Mouse (Mus musculus): Measurements from ENCODE around the gene Frem3. TPM values are rescaled to one million over a fixed set of nuclear protein-coding genes. Genes with fewer than 3 reads are reported as not detected.

Frem3 gene
- 0.02 and 0.03 TPM in 2 replicates for polyA plus RNA-seq (2016; fragmentation: Nextera tagmentation; extraction: Ambion mirVana)

DNA sequence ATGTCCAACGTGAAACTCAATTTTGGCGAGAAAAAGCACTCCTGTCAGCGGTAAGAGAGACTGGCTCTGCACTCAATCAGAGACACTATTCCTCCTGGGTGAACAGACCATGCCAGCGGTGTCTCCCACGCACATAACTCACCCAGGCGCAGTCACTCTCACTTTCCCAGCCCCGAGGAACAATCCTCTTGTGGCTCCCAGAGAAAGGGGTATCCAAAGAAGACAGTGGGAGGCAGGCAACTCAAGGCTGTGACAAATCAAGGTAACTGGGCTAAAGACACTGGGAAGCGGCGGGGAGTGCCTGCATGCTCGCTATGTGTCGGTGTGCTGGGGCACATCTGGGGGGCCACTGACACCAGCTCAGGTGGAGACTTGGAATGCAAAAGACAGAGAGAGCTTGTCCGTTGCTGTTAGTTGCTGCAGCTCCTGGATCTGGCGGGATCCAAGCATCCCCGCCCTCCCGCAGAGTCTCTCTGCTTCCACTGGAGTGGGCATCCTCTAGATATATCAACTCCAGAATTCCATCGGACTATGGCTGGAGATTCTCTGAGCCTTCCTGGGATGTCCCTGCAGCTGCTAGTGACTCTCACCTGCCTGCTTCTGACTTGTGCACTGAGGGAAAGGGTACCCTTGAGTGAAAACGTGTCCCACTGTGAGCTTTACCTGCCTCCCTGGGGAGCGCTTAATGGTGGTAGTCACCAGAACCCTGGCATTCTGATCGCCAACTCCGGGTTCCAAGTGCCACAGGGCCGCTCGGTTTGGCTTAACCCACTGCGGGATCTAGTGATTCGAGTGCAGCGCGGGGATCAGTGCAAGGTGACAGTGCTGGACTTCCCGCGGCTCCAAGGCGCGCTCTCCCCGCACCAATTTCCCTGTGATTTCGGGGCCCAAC, at the start of gene Frem3:
Gene Frem3 (plus strand): TSS at position 532 of the 892 bp plus-strand sequence.
- H3K4me3 ChIP-seq = peak within 1 kb of the TSS; percentile 42
- DNase-seq (ENCODE audit: low spot score) = no peak
- no peaks in the 10 kb centered on the region for H3K36me3 ChIP-seq
- peaks cover 15% of the 10 kb centered on the region for H3K4me1 ChIP-seq (replicated peaks)
- 2% methylated on average over 32 of the region's 32 CpGs for WGBS
- H3K27me3 ChIP-seq (ENCODE audit: insufficient read depth, poor library complexity, severe bottlenecking) = peaks cover 29% of the 10 kb centered on the region
- no peak within 1 kb of the TSS for H3K27ac ChIP-seq
- H3K9me3 ChIP-seq = no peaks in the 10 kb centered on the region

DNA sequence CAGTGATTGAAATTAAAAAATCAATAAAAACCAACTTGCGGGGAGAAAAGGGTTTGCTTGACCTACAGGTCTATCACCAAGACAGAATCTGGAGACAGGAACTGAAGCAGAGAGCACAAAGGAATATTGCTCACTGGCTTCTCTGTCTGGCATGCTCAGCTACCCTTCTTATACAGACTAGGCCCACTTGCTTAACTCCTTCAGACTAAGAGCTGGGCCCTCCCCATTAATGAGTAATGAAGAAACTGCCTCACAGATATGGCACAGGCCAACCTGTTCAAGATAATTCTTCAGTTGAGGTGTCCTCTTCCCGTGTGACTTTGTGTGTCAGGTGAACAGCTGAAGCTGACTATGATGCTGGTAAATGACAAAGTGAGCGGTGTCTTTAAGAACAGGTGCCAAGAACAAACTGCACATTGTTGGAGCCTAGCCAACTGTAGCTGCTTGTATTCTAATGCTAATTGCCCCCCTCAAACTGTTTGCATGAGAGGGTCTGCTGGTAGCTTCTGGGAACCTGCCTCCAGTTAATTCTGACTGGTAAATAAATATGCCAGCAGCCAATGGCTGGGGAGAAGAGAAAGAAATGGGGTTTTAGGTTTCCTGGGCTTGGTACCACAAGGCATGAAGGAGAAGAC, 46.6 kb upstream of the Frem3 start:
- 65% methylated on average over 3 of the region's 3 CpGs for WGBS
- no peaks in the 10 kb centered on the region for H3K36me3 ChIP-seq
- DNase-seq (ENCODE audit: low spot score) = no peak
- H3K27ac ChIP-seq = 0 out of 2 replicates have a peak overlapping the region, but pooled peaks have one; percentile 12
- H3K9me3 ChIP-seq = no peaks in the 10 kb centered on the region
- no peaks in the 10 kb centered on the region for H3K27me3 ChIP-seq (ENCODE audit: insufficient read depth, poor library complexity, severe bottlenecking)
- H3K4me1 ChIP-seq (replicated peaks) = peaks cover 7% of the 10 kb centered on the region; the same call in 1 of the 2 replicates
- H3K4me3 ChIP-seq = no peak overlapping the region

DNA sequence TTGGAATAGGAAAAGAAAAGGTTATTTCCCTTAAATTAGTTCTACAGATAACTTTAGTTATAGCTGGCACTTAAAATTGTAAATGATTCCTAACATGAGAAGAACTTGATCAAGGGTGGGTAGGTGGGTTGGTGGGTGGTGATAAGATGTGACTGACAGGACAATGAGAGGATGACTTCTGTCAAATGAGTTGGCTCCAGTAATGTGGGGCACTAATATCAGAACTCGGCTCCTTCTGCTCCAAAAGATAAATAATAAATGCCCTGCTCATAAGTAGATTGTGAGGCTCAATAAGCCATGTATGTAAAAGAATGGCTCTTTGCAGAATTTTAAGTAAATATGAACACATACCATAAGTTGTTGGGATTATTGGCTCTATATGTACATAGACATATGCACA, 43.4 kb upstream of the Frem3 start:
- H3K4me3 ChIP-seq = no peak overlapping the region
- H3K9me3 ChIP-seq = no peaks in the 10 kb centered on the region
- H3K27me3 ChIP-seq (ENCODE audit: insufficient read depth, poor library complexity, severe bottlenecking) = no peaks in the 10 kb centered on the region
- no peak overlapping the region for H3K27ac ChIP-seq
- 93% methylated on average over 1 of the region's 1 CpGs for WGBS
- DNase-seq (ENCODE audit: low spot score) = no peak
- no peaks in the 10 kb centered on the region for H3K36me3 ChIP-seq
- peaks cover 7% of the 10 kb centered on the region; the same call in 1 of the 2 replicates for H3K4me1 ChIP-seq (replicated peaks)

DNA sequence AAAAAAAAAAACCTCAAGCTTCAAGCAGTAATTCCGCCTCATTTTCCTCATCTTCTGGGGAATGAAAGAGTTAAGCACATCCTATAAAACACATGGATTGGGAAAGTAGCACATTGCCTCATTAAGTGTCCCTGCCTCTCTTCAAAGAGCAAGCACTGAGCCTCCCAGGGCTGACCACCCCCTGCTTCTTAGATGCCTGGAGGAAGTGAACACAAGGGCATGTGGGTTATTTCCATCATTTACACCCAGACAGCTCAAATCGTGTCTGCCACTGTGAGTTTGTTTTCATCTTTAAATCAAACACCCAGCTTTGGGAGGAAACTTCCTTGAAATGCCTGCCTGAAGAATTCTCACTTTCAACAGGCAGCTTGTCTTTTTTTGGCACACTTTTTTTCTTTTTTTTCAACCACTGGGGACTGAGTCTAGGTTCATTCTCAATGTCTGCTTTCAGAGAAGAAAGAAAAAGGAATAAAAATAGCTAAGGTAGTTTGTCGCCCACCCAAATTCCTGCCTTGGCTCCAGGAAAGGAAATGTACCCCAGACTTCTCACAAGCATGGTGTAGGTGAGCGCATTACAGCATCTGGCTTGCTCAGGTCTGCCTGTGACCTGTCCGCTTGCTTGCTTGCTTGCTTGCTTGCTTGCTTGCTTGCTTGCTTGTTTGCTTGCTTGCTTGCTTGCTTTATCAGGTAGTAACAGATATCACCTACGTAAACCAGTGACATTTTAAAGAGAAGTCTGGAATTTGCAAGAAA, 42.5 kb upstream of the Frem3 start:
- no peaks in the 10 kb centered on the region for H3K9me3 ChIP-seq
- peaks cover 7% of the 10 kb centered on the region; the same call in 1 of the 2 replicates for H3K4me1 ChIP-seq (replicated peaks)
- 70% methylated on average over 6 of the region's 6 CpGs for WGBS
- no peak for DNase-seq (ENCODE audit: low spot score)
- no peaks in the 10 kb centered on the region for H3K27me3 ChIP-seq (ENCODE audit: insufficient read depth, poor library complexity, severe bottlenecking)
- H3K27ac ChIP-seq = no peak overlapping the region
- no peak overlapping the region for H3K4me3 ChIP-seq
- H3K36me3 ChIP-seq = no peaks in the 10 kb centered on the region

DNA sequence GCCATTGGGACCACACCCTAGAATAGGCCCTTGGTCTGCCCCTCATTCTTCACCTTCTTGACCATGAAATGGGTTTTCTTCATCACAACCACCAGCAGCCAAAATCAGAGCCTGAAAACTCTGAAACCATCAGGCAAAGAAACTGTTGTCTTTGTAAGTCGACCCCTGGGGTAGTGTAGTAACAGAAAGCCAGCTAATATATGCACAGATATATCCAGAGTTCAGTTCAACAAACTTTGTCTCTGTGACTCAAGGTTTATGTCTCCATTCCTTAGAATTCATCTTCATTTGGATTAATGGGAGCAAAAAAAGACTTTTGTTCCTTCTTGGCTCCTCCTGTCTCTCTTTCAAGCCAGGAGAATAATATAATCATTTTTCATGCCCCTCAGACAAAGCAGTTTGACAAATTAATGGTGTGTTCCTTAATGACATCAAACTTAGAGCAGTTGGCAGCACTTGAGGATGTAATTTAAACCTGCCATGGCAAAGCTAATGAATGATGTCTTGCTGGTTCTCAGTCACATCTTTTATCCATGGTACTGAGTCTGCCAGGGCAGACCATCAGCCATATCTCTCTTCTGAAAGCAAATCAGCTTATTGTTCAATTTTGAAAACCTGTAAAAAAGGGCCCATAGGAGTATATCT, 38.3 kb upstream of the Frem3 start:
- no peak for DNase-seq (ENCODE audit: low spot score)
- Histone ChIP-seq H3K4me3 (no peak overlapping the region), H3K36me3 (no peaks in the 10 kb centered on the region), H3K27me3 (ENCODE audit: insufficient read depth, poor library complexity, severe bottlenecking) (no peaks in the 10 kb centered on the region), H3K4me1 (replicated peaks) (no peaks in the 10 kb centered on the region), H3K9me3 (no peaks in the 10 kb centered on the region), H3K27ac (no peak overlapping the region)
- WGBS = 62% methylated on average over 1 of the region's 1 CpGs

DNA sequence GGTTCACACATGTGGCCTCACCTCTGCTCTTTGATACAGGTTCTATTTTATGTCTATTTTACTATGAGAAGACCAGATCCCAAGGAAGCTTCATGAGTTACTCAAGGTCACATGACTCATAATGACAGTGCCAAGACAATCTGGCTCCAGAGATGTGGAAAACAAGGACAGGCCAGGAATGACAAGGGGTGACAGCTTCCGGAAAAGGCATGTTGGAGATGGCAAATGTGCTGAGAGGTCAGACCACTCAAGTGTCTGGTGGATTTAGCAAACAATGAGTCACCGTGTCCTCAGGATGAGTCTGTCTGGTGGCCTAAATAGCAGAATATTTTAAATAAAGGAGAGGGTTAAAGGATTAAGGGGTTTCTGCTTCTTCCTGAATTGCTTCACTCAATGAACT, 33.8 kb upstream of the Frem3 start:
- Histone ChIP-seq H3K4me1 (replicated peaks) (no peaks in the 10 kb centered on the region), H3K27ac (no peak overlapping the region), H3K4me3 (no peak overlapping the region), H3K27me3 (ENCODE audit: insufficient read depth, poor library complexity, severe bottlenecking) (no peaks in the 10 kb centered on the region), H3K36me3 (no peaks in the 10 kb centered on the region), H3K9me3 (no peaks in the 10 kb centered on the region)
- 87% methylated on average over 2 of the region's 2 CpGs for WGBS
- no peak for DNase-seq (ENCODE audit: low spot score)

DNA sequence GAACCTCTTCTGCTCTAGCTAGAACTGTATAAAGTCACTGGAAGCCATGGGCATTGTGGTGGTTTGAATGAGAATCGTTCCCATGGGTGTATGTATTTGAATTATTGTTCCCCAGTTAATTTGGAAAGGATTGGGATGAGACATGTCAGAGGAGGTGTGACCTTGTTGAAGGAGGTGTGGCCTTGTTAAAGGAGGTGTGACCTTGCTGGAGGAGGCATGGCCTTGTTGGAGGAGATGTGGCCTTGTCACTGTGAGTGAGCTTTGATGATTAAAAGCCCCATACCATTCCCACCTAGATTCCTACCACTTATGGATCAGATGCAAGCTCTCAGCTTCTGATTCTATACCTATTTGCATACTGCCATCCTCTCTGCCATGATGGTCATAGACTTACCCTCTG, 31.8 kb upstream of the Frem3 start:
- DNase-seq (ENCODE audit: low spot score) = no peak
- no peaks in the 10 kb centered on the region for H3K9me3 ChIP-seq
- H3K36me3 ChIP-seq = no peaks in the 10 kb centered on the region
- H3K27me3 ChIP-seq (ENCODE audit: insufficient read depth, poor library complexity, severe bottlenecking) = no peaks in the 10 kb centered on the region
- H3K4me3 ChIP-seq = no peak overlapping the region
- no peak overlapping the region for H3K27ac ChIP-seq
- 74% methylated on average over 1 of the region's 1 CpGs for WGBS
- no peaks in the 10 kb centered on the region for H3K4me1 ChIP-seq (replicated peaks)

DNA sequence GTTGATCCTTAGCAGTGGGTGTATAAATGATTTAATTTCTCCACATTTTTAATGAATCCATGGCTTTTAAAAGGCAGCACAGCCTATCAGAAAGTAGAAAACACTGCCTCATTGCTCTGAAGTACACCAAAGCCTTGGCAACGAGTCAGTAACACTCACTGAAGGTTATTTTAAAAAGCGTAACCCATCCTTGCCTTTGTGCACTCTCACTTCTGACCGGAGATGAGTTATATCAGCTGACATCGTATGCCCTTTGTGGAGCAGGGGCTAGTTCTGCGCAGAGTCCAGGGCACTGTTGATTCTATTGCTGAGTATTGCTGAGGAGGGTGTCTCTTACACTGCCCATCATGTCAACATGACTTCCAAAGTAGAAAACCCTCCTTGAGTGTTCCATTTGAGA, 18.3 kb upstream of the Frem3 start:
- H3K27me3 ChIP-seq (ENCODE audit: insufficient read depth, poor library complexity, severe bottlenecking) = no peaks in the 10 kb centered on the region
- H3K4me3 ChIP-seq = no peak overlapping the region
- H3K4me1 ChIP-seq (replicated peaks) = no peaks in the 10 kb centered on the region
- WGBS = 87% methylated on average over 5 of the region's 5 CpGs
- no peaks in the 10 kb centered on the region for H3K36me3 ChIP-seq
- no peaks in the 10 kb centered on the region for H3K9me3 ChIP-seq
- DNase-seq (ENCODE audit: low spot score) = no peak
- no peak overlapping the region for H3K27ac ChIP-seq

DNA sequence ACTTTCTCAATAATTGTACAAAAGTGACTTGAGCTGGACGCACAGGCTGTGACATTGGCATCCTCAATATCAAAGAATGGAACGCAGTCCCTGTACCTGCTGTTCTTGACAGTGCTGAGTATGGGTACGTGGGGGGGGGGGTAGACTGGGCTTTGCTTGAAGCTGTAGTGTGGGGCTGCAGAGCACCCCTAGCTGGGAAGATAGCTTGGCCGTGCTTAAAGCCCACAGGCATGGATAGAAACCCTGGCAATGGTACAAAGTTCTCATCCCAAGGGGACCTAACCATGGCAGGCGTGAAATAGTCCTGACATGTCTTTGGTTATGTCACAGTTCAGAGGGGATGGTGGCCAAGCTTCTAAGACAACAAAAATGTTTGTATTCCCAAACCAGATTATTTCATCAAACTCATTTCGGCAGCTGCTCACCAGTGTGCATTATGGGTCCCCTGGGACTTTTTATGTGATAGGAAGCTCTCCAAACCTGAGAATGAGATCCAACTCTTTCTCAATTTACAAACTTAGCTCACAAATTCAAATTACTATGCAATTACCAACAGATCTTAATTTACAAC, 10.2 kb upstream of the Frem3 start:
- Histone ChIP-seq H3K27me3 (ENCODE audit: insufficient read depth, poor library complexity, severe bottlenecking) (no peaks in the 10 kb centered on the region), H3K4me3 (no peak overlapping the region), H3K4me1 (replicated peaks) (no peaks in the 10 kb centered on the region), H3K27ac (no peak overlapping the region), H3K9me3 (no peaks in the 10 kb centered on the region), H3K36me3 (no peaks in the 10 kb centered on the region)
- no peak for DNase-seq (ENCODE audit: low spot score)
- 82% methylated on average over 6 of the region's 6 CpGs for WGBS

DNA sequence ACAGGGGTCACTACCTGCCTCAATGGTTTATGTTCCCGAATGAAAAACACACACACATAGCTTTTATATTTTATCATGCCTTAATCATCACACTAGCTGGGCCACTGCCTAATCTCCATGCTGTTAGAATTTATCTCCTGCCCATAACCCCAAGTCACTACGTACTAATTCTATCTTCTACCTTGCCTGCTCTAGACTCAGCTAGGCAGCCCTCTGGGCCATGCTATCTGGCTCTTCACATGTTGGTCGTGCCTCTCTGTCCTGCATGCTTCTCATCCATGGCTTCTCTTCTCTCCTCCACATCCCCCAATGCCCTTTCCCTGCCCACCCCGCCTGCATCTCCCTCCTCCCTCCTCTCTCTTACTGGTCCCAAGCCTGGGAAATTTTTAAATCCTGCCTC, 9.0 kb upstream of the Frem3 start:
- Histone ChIP-seq H3K9me3 (no peaks in the 10 kb centered on the region), H3K27ac (no peak overlapping the region), H3K4me1 (replicated peaks) (no peaks in the 10 kb centered on the region), H3K4me3 (no peak overlapping the region), H3K36me3 (no peaks in the 10 kb centered on the region), H3K27me3 (ENCODE audit: insufficient read depth, poor library complexity, severe bottlenecking) (no peaks in the 10 kb centered on the region)
- no peak for DNase-seq (ENCODE audit: low spot score)
- 75% methylated on average over 4 of the region's 4 CpGs for WGBS

DNA sequence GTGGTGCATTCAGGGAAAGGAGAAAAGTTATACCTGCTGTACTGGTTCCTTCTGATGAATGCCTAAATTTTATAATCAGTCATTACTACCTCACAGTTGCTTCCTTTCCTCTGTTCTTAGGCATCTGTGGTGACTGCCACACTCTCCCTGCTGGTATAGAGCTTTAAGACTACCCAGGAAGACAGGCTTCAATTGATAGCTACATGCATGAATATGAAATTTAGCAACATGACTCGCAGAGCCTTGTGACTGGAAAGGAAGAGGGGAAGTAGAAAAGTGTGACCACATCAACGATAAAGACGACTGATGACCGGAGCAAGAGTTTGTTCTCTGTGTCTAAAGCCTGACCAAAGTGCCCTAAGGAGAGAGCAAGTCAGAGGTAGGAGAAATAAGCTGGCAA, 3.8 kb upstream of the Frem3 start:
- Histone ChIP-seq H3K27me3 (ENCODE audit: insufficient read depth, poor library complexity, severe bottlenecking) (peaks cover 18% of the 10 kb centered on the region), H3K27ac (no peak overlapping the region), H3K9me3 (no peaks in the 10 kb centered on the region), H3K4me1 (replicated peaks) (peaks cover 15% of the 10 kb centered on the region), H3K4me3 (no peak overlapping the region), H3K36me3 (no peaks in the 10 kb centered on the region)
- WGBS = 91% methylated on average over 4 of the region's 4 CpGs
- no peak for DNase-seq (ENCODE audit: low spot score)

DNA sequence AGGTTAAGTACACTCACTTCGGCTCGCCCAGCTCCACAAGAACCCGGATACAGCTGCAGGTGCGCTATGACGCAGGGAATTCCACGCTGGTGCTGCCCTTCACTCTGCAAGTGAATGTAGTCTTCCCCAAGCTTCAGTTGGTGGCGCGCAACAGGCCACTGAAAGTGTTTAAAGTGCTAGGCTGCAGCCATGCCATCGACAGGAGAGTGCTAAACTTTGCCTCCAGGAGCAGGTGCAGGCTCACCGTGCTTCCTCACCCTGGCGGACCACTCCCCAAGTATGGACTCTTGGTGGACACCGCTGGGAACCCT, 516 bp downstream of the Frem3 start:
- Histone ChIP-seq H3K4me3 (peak overlapping the region; percentile 42), H3K27ac (no peak overlapping the region), H3K36me3 (no peaks in the 10 kb centered on the region), H3K9me3 (no peaks in the 10 kb centered on the region), H3K4me1 (replicated peaks) (peaks cover 15% of the 10 kb centered on the region), H3K27me3 (ENCODE audit: insufficient read depth, poor library complexity, severe bottlenecking) (peaks cover 29% of the 10 kb centered on the region)
- peak; percentile 17 for DNase-seq (ENCODE audit: low spot score)
- WGBS = 5% methylated on average over 12 of the region's 12 CpGs

All from hindbrain, embryonic 10.5 days (tissue).